Mouse (Mus musculus) CH12.LX (cell line): ENCODE data around the gene Lect2. TPM values are rescaled to one million over a fixed set of nuclear protein-coding genes. Genes with fewer than 3 reads are reported as not detected.

Experiments
- DNase-seq: peaks from one replicate; pipeline ENCODE4 v3.0.0-alpha.2; 2013; ENCODE audit errors: extremely low read depth
- H3K27ac ChIP-seq: 2 replicates; pipeline ENCODE4 v1.5.1; 2012; ENCODE audit warnings: low read depth, mild to moderate bottlenecking, control low read depth, moderate library complexity; ENCODE audit not compliant: insufficient read depth
- H3K27me3 ChIP-seq: replicated peaks from 2 replicates; pipeline ENCODE3; 2012; ENCODE audit warnings: inconsistent platforms
- H3K36me3 ChIP-seq, 2 experiments: replicated peaks in 1 of 2; 2 replicates each; pipeline versions ENCODE3 to v1.6.1; 2012; ENCODE audit warnings: inconsistent platforms in 1 of 2, low read length in 1 of 2, mild to moderate bottlenecking in 1 of 2, mixed read lengths in 1 of 2, moderate library complexity in 1 of 2; ENCODE audit not compliant: control insufficient read depth in 1 of 2, insufficient read depth in 1 of 2
- H3K4me1 ChIP-seq, 2 experiments: 2 replicates each; pipeline ENCODE4 v1.6.1; 2012; ENCODE audit warnings: inconsistent platforms in 1 of 2, moderate library complexity in 1 of 2; ENCODE audit not compliant: insufficient read depth in 2 of 2, control insufficient read depth in 1 of 2
- H3K4me2 ChIP-seq: 2 replicates; pipeline ENCODE4 v1.6.1; 2012; ENCODE audit warnings: low read depth, mild to moderate bottlenecking, control low read depth; ENCODE audit not compliant: poor library complexity, insufficient read depth, severe bottlenecking
- H3K4me3 ChIP-seq, 3 experiments: fragments of 150-350 bp in 1 of 3; sonication (generic) in 1 of 3; replicated peaks in 1 of 3; 2 replicates each; pipeline versions ENCODE3 to v1.5.1; 2011 to 2012; ENCODE audit warnings: low read depth in 2 of 3, low read length in 2 of 3, mild to moderate bottlenecking in 2 of 3, moderate library complexity in 2 of 3, control low read depth in 1 of 3, improper control_type of control experiment in 1 of 3, inconsistent platforms in 1 of 3, mixed read lengths in 1 of 3; ENCODE audit not compliant: poor library complexity in 1 of 3
- H3K79me2 ChIP-seq: replicated peaks from 2 replicates; pipeline ENCODE4 v1.6.1; 2012; ENCODE audit warnings: mild to moderate bottlenecking, moderate library complexity; ENCODE audit not compliant: control insufficient read depth, poor library complexity, insufficient read depth, severe bottlenecking; ENCODE audit errors: extremely low read depth
- H3K9ac ChIP-seq: 2 replicates; pipeline ENCODE4 v1.6.1; 2012; ENCODE audit warnings: low read depth, mild to moderate bottlenecking, control low read depth, moderate library complexity; ENCODE audit not compliant: insufficient read depth
- H3K9me3 ChIP-seq: replicated peaks from 2 replicates; pipeline ENCODE3; 2012; ENCODE audit warnings: low read length, inconsistent platforms, mixed read lengths
- CHD1 ChIP-seq: IDR thresholded peaks from 2 replicates; pipeline ENCODE4 v1.6.1; 2012; ENCODE audit warnings: low read depth, low read length, improper control_type of control experiment, inconsistent platforms
- CHD2 ChIP-seq: IDR thresholded peaks from 2 replicates; pipeline ENCODE4 v1.6.1; 2011; ENCODE audit warnings: low read length, improper control_type of control experiment
- CTCF ChIP-seq, 2 experiments: IDR thresholded peaks in 1 of 2; conservative IDR thresholded peaks in 1 of 2; 2 replicates each; pipeline ENCODE4 v1.5.1; 2011 to 2012; ENCODE audit warnings: low read depth in 2 of 2, low read length in 2 of 2, improper control_type of control experiment in 1 of 2, inconsistent platforms in 1 of 2, mild to moderate bottlenecking in 1 of 2, moderate library complexity in 1 of 2
- EP300 ChIP-seq: IDR thresholded peaks from 2 replicates; pipeline ENCODE4 v1.6.1; 2011; ENCODE audit warnings: low read length, improper control_type of control experiment
- ETS1 ChIP-seq: conservative IDR thresholded peaks from 2 replicates; pipeline ENCODE4 v1.6.1; 2012; ENCODE audit warnings: low read depth, mild to moderate bottlenecking, inconsistent platforms, low read length, improper control_type of control experiment, moderate library complexity
- GABPA ChIP-seq: IDR thresholded peaks from 2 replicates; pipeline ENCODE4 v1.6.1; 2012; ENCODE audit warnings: low read depth, low read length, improper control_type of control experiment, inconsistent platforms; ENCODE audit not compliant: insufficient replicate concordance
- IRF4 ChIP-seq: IDR thresholded peaks from 2 replicates; pipeline ENCODE4 v1.6.1; 2014; ENCODE audit warnings: low read depth, mild to moderate bottlenecking, inconsistent platforms, low read length, improper control_type of control experiment
- JUND ChIP-seq: conservative IDR thresholded peaks from 2 replicates; pipeline ENCODE4 v1.6.1; 2011; ENCODE audit warnings: low read depth, low read length, improper control_type of control experiment
- KAT2A ChIP-seq: IDR thresholded peaks from 2 replicates; pipeline ENCODE4 v1.6.1; 2012; ENCODE audit warnings: low read length, improper control_type of control experiment, inconsistent platforms; ENCODE audit not compliant: insufficient replicate concordance
- MEF2A ChIP-seq: IDR thresholded peaks from 2 replicates; pipeline ENCODE4 v1.6.1; 2014; ENCODE audit warnings: low read depth, mild to moderate bottlenecking, inconsistent platforms, low read length, improper control_type of control experiment, borderline replicate concordance
- MXI1 ChIP-seq: IDR thresholded peaks from 2 replicates; pipeline ENCODE4 v1.6.1; 2011; ENCODE audit warnings: mild to moderate bottlenecking, low read depth, low read length, improper control_type of control experiment
- MYC ChIP-seq: IDR thresholded peaks from 2 replicates; pipeline ENCODE4 v1.6.1; 2011; ENCODE audit warnings: low read depth, mild to moderate bottlenecking, improper control_type of control experiment, low read length
- NELFE ChIP-seq: IDR thresholded peaks from 2 replicates; pipeline ENCODE4 v1.6.1; 2011; ENCODE audit warnings: low read depth, low read length, improper control_type of control experiment
- NRF1 ChIP-seq: IDR thresholded peaks from 2 replicates; pipeline ENCODE4 v1.6.1; 2014; ENCODE audit warnings: low read depth, mild to moderate bottlenecking, inconsistent platforms, low read length, improper control_type of control experiment, moderate library complexity
- POLR2A ChIP-seq: IDR thresholded peaks from 2 replicates; pipeline ENCODE4 v1.6.1; 2011; ENCODE audit warnings: low read depth, mild to moderate bottlenecking, improper control_type of control experiment, low read length
- RAD21 ChIP-seq: IDR thresholded peaks from 2 replicates; pipeline ENCODE4 v1.6.1; 2011; ENCODE audit warnings: low read depth, mild to moderate bottlenecking, low read length, improper control_type of control experiment, moderate library complexity
- SIN3A ChIP-seq: IDR thresholded peaks from 2 replicates; pipeline ENCODE4 v1.6.1; 2012; ENCODE audit warnings: low read length, improper control_type of control experiment, inconsistent platforms
- TBP ChIP-seq: conservative IDR thresholded peaks from 2 replicates; pipeline ENCODE4 v1.6.1; 2011; ENCODE audit warnings: low read depth, low read length, improper control_type of control experiment
- TCF12 ChIP-seq: IDR thresholded peaks from 2 replicates; pipeline ENCODE4 v1.6.1; 2014; ENCODE audit warnings: low read depth, mild to moderate bottlenecking, inconsistent platforms, low read length, improper control_type of control experiment
- UBTF ChIP-seq: IDR thresholded peaks from 2 replicates; pipeline ENCODE4 v1.6.1; 2012; ENCODE audit warnings: low read depth, mild to moderate bottlenecking, inconsistent platforms, low read length, improper control_type of control experiment, moderate library complexity
- ZC3H11A ChIP-seq: IDR thresholded peaks from 2 replicates; pipeline ENCODE4 v1.6.1; 2012; ENCODE audit warnings: low read depth, mild to moderate bottlenecking, inconsistent platforms, low read length, improper control_type of control experiment
- ZKSCAN1 ChIP-seq: IDR thresholded peaks from 2 replicates; pipeline ENCODE4 v1.6.1; 2012; ENCODE audit warnings: low read depth, inconsistent platforms, low read length, improper control_type of control experiment, borderline replicate concordance
- dilution Hi-C: fragments of 300-500 bp; cut with MboI; formaldehyde crosslinking; loops from 2 replicates; pipeline ENCODE4 v1.14.3; 2020; ENCODE audit warnings: low sequenced_read_pairs; ENCODE audit not compliant: extremely low pct_unique_long_range_greater_than_20kb, extremely low pct_ligation_motif_present
- in situ Hi-C: fragments of 300-500 bp; cut with MboI; formaldehyde crosslinking; loops from 3 replicates; pipeline ENCODE4 v1.14.3; 2019; ENCODE audit warnings: low sequenced_read_pairs, low pct_ligation_motif_present, low pct_unique_long_range_greater_than_20kb, mixed read lengths
- polyA plus RNA-seq: library from polyadenylated mRNA; unstranded; fragments of >175 nt; gene quantifications from 2 replicates; pipeline ENCODE4 v1.2.1, GENCODE M21; 2012; ENCODE audit warnings: low read depth; ENCODE audit not compliant: insufficient read length
- total RNA-seq, 2 experiments: library from RNA; depleted of rRNA; stranded (reverse); fragments of 300-350 nt in 1 of 2; fragments of >200 nt in 1 of 2; gene quantifications; 2 replicates each; pipeline ENCODE4 v1.2.3; 2012 to 2014

The Lect2 gene
- total and polyA plus RNA-seq, 3 experiments: not detected

- dilution Hi-C loops (no loop called here), in situ Hi-C loops (no loop called here)
- H3K9me3 ChIP-seq: peaks cover 11% of the 10 kb centered on the region
- H3K79me2 ChIP-seq: no peaks in the 10 kb centered on the region
- H3K27ac ChIP-seq: no peak overlapping the region
- H3K4me2 ChIP-seq: no peak overlapping the region
- H3K36me3 ChIP-seq: no peaks in the 10 kb centered on the region
- H3K9ac ChIP-seq: no peak overlapping the region
- TF ChIP-seq NELFE (no peak), UBTF (no peak)
- no peak overlapping the region for H3K4me3 ChIP-seq
- H3K4me1 ChIP-seq: no peaks in the 10 kb centered on the region
- DNase-seq: no peak
- H3K27me3 ChIP-seq: peaks cover 63% of the 10 kb centered on the region
Observed at GRCm38 (mm10) chr13:56537026-56537425, 11.3 kb downstream of the Lect2 start.

- dilution Hi-C loops (no loop called here), in situ Hi-C loops (no loop called here)
- no peak overlapping the region for H3K9ac ChIP-seq
- TF ChIP-seq CTCF (conservative IDR thresholded peaks at IDR 0.05 in 1 of 2, IDR thresholded peaks at IDR 0.05 in 1 of 2; ENCODE audit: low read depth in 2 of 2, low read length in 2 of 2) (peak in 1 of 2 experiments; percentile 53; a peak in 2 of 4 replicates), EP300 (no peak)
- peaks cover 11% of the 10 kb centered on the region for H3K9me3 ChIP-seq
- no peak overlapping the region for H3K27ac ChIP-seq
- H3K36me3 ChIP-seq: no peaks in the 10 kb centered on the region
- H3K4me1 ChIP-seq: no peaks in the 10 kb centered on the region
- H3K27me3 ChIP-seq: peaks cover 65% of the 10 kb centered on the region
- H3K79me2 ChIP-seq: no peaks in the 10 kb centered on the region
- no peak overlapping the region for H3K4me3 ChIP-seq
- no peak overlapping the region for H3K4me2 ChIP-seq
- DNase-seq: no peak
Observed at GRCm38 (mm10) chr13:56535570-56535969, 12.7 kb downstream of the Lect2 start.

- dilution Hi-C loops: no loop called here
Observed at GRCm38 (mm10) chr13:56534931-56535330, 13.4 kb downstream of the Lect2 start.

GRCm38 (mm10) chr13:56529685-56530084 is 18.6 kb downstream of the Lect2 start:
- Histone ChIP-seq H3K4me2 (no peak overlapping the region), H3K9me3 (peaks cover 7% of the 10 kb centered on the region), H3K9ac (no peak overlapping the region), H3K79me2 (no peaks in the 10 kb centered on the region), H3K27me3 (peaks cover 69% of the 10 kb centered on the region), H3K36me3 (no peaks in the 10 kb centered on the region)
- no peak for DNase-seq
- dilution Hi-C loops: no loop called here
- no peak for TF ChIP-seq UBTF
- no peak for TF ChIP-seq POLR2A
- no peak for TF ChIP-seq RAD21
- TF ChIP-seq EP300: no peak
- TF ChIP-seq JUND: no peak
- no peak for TF ChIP-seq ETS1
- TF ChIP-seq MXI1: no peak
- TF ChIP-seq KAT2A: no peak
- no peak for TF ChIP-seq MYC
- no peak for TF ChIP-seq MEF2A
- TF ChIP-seq TBP: no peak
- no peak for TF ChIP-seq GABPA
- TF ChIP-seq NELFE: no peak
- TF ChIP-seq, all 38 proteins: peak for 0
- Histone ChIP-seq H3K4me1 (no peaks in the 10 kb centered on the region), H3K4me3 (no peak overlapping the region), H3K27ac (no peak overlapping the region)
- in situ Hi-C loops: no loop called here

More at GRCm38 (mm10) chr13:56534931-56535330, 13.4 kb downstream of the Lect2 start:
- Histone ChIP-seq H3K4me1 (no peaks in the 10 kb centered on the region), H3K4me2 (no peak overlapping the region), H3K27ac (no peak overlapping the region), H3K36me3 (no peaks in the 10 kb centered on the region), H3K27me3 (peaks cover 65% of the 10 kb centered on the region), H3K9ac (no peak overlapping the region), H3K9me3 (peaks cover 11% of the 10 kb centered on the region), H3K4me3 (no peak overlapping the region), H3K79me2 (no peaks in the 10 kb centered on the region)
- TF ChIP-seq NRF1 (no peak), IRF4 (no peak), CHD1 (no peak), CHD2 (no peak), SIN3A (no peak), ZKSCAN1 (no peak), TCF12 (no peak), ZC3H11A (no peak)
- in situ Hi-C loops: no loop called here
- no peak for DNase-seq
